Mouse (Mus musculus) heart, adult 2 months (tissue): ENCODE measurements at regions not wholly inside any gene's neighbourhood (a gene's known extent, or its start where the extent isn't known, plus 50 kb on each side); places are given as distances from the start of the nearest gene placed in this dataset.

Source experiments
- CTCF ChIP-seq: fragments of 200-600 bp; IDR thresholded peaks from 2 replicates; pipeline ENCODE4 v1.8.1; 2022; ENCODE audit warnings: antibody characterized with exemption, mild to moderate bottlenecking, moderate library complexity
- POLR2A ChIP-seq: fragments of 200-500 bp; IDR thresholded peaks from 2 replicates; pipeline ENCODE4 v1.6.1; 2011; ENCODE audit warnings: mild to moderate bottlenecking, low read depth, low read length, control low read depth; ENCODE audit not compliant: insufficient read depth

DNA sequence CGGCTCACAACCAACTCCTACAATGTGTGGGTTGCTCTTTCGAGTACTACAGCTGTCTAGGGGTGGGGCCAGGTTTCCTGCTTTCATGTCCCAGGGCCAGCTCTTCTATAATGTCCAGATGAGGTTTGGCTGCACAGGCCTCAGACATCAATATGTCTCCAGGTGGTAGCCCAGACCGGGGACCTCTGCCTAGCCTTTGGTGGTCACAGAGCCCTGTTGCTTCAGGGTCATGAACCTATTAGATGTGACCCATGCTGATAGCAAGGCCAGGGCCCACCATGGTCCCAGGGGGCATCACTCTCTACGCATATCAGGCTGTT is 1074.7 kb downstream of the 4930444P10Rik start:
- TF ChIP-seq CTCF (no peak), POLR2A (no peak)
